Mouse (Mus musculus) spleen, adult 10 weeks (tissue): ENCODE results near the gene C8b. TPM values are rescaled to one million over a fixed set of nuclear protein-coding genes. Genes with fewer than 3 reads are reported as not detected.

Source experiments
- polyA plus RNA-seq: library from polyadenylated mRNA; stranded (reverse); fragments of 350-450 nt; fragmentation: Illumina TruSeq; extraction: RNeasy Lipid Tissue Mini Kit (QIAGEN cat#74804); gene quantifications from one replicate; pipeline ENCODE4 v1.2.3, GENCODE M21; 2015; ENCODE audit warnings: low replicate concordance; ENCODE audit not compliant: insufficient read depth

The C8b gene
- polyA plus RNA-seq, result not detected

DNA sequence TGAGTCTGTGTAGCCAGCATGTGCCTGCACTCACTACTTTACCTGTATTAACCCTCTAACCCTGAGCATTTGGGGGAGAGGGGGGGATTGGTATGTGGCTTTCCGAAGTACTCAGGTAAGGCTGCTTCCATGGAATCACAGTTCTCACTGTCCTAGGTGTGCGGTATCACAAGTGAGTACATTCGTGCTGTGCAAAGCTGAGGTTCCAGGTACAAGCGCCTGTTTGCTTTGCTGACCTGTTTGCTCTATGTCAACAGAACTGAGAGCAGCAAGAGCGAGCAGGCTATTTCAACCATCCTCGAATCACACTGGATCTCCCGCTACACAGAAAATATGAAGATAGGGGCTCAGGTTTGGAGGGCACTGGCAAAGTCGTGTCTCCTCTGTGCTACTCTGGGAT lies at the start of gene C8b:
Gene C8b, plus strand, starts transcription at position 253 of the 400 bp plus-strand sequence.

Other genes starting within 250 kb of the C8b start
- gene Gm17662, start 91.0 kb downstream of the C8b start, polyA plus RNA-seq, result not detected
- 0.26 TPM for gene C8a, start 110.1 kb downstream of the C8b start, polyA plus RNA-seq
- 0.30 TPM for gene Fyb2, start 147.1 kb downstream of the C8b start, polyA plus RNA-seq